Mouse (Mus musculus) bone marrow macrophage, adult 2 months (primary cell): ENCODE data around the gene 4931409K22Rik. TPM values are rescaled to one million over a fixed set of nuclear protein-coding genes. Genes with fewer than 3 reads are reported as not detected.

Experiments
- H3K27ac ChIP-seq: 2 replicates; pipeline ENCODE4 v1.5.1; 2012; ENCODE audit warnings: low read depth, low read length; ENCODE audit not compliant: insufficient read depth
- H3K4me1 ChIP-seq: 2 replicates; pipeline ENCODE4 v1.6.1; 2012; ENCODE audit warnings: low read length; ENCODE audit not compliant: control insufficient read depth, insufficient read depth
- H3K4me3 ChIP-seq: 2 replicates; pipeline ENCODE4 v1.5.1; 2012; ENCODE audit warnings: mild to moderate bottlenecking, low read length, moderate library complexity; ENCODE audit not compliant: insufficient read depth
- CTCF ChIP-seq: IDR thresholded peaks from 2 replicates; pipeline ENCODE4 v1.5.1; 2012; ENCODE audit warnings: low read depth, mild to moderate bottlenecking, low read length, moderate library complexity
- POLR2A ChIP-seq: IDR thresholded peaks from 2 replicates; pipeline ENCODE4 v1.6.1; 2012; ENCODE audit warnings: mild to moderate bottlenecking, low read depth, low read length, borderline replicate concordance
- polyA plus RNA-seq: library from polyadenylated mRNA; stranded (reverse); fragments of >200 nt; gene quantifications from 2 replicates; pipeline ENCODE4 v1.2.4, GENCODE M21; 2012; ENCODE audit not compliant: missing spikeins, insufficient read depth, insufficient read length

The 4931409K22Rik gene
- polyA plus RNA-seq, 1 experiment: not detected

- no peaks in the 10 kb centered on the region for H3K4me1 ChIP-seq
- H3K4me3 ChIP-seq: no peak overlapping the region
- TF ChIP-seq CTCF (no peak), POLR2A (no peak)
- H3K27ac ChIP-seq: no peak overlapping the region
Measured at GRCm38 (mm10) chr5:24502786-24503185, 53.8 kb downstream of the 4931409K22Rik start.

GRCm38 (mm10) chr5:24500851-24501250 is 55.8 kb downstream of the 4931409K22Rik start:
- TF ChIP-seq POLR2A: no peak
- no peak for TF ChIP-seq CTCF
- no peaks in the 10 kb centered on the region for H3K4me1 ChIP-seq
- H3K4me3 ChIP-seq: no peak overlapping the region
- H3K27ac ChIP-seq: no peak overlapping the region

GRCm38 (mm10) chr5:24499113-24499512 is 57.5 kb downstream of the 4931409K22Rik start:
- Histone ChIP-seq H3K27ac (no peak overlapping the region), H3K4me1 (no peaks in the 10 kb centered on the region), H3K4me3 (no peak overlapping the region)
- TF ChIP-seq CTCF (no peak), POLR2A (no peak)

GRCm38 (mm10) chr5:24497526-24497925 is 59.1 kb downstream of the 4931409K22Rik start:
- Histone ChIP-seq H3K27ac (no peak overlapping the region), H3K4me3 (no peak overlapping the region), H3K4me1 (no peaks in the 10 kb centered on the region)
- TF ChIP-seq CTCF (no peak), POLR2A (no peak)

DNA sequence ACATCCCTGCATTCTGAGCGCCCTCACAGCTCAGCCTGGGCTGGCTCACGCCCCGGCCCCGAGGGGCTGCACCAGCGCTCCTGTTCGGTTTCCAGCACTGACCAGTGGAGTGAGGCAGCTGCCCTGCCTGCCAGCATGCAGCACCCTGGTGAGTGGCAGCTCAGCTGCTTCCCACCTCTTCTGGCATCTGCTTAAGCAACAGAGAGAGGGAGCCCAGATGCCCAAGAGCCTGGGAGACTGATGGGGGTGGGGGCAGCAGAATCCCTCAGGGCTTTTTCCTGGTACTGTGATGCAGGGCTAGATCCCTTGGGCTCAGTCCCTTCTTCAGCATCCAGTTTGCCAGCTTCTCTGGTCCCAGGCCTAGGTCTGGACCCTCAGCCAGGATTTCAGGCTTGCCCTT is 59.9 kb downstream of the 4931409K22Rik start:
- TF ChIP-seq CTCF (no peak), POLR2A (no peak)
- Histone ChIP-seq H3K27ac (no peak overlapping the region), H3K4me3 (no peak overlapping the region), H3K4me1 (no peaks in the 10 kb centered on the region)

DNA sequence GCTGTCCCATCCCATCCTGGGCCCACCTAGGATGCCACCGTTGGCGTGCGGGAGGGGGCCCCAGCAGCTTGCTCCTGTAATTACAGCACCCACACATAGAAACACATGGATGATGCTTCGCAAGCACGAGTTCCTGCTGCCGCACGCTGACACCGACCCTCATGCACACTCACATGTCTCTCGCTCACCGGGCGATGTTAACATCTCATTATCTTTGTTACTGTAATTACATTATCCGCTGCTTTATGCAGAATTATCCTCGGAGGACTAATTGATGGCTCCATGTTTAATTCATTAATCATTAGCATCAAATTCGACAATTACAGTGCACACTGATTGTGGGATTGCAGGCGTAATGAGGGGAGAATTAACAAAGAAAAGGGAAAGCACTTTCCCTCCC is 61.6 kb downstream of the 4931409K22Rik start:
- TF ChIP-seq CTCF (no peak), POLR2A (no peak)
- Histone ChIP-seq H3K4me1 (no peaks in the 10 kb centered on the region), H3K4me3 (no peak overlapping the region), H3K27ac (no peak overlapping the region)

Other genes starting within 250 kb of the 4931409K22Rik start
- not detected in 2 replicates for gene Kcnh2, start 205.2 kb downstream of the 4931409K22Rik start, polyA plus RNA-seq
- gene Nos3, start 192.0 kb downstream of the 4931409K22Rik start, polyA plus RNA-seq: not detected in 2 replicates
- 0.39 and 1.1 TPM in 2 replicates for gene Atg9b, start 164.7 kb downstream of the 4931409K22Rik start, polyA plus RNA-seq
- 16.8 and 24.1 TPM in 2 replicates for gene Abcb8, start 163.1 kb downstream of the 4931409K22Rik start, polyA plus RNA-seq
- gene Asic3, start 143.4 kb downstream of the 4931409K22Rik start, polyA plus RNA-seq: not detected in 2 replicates
- gene Cdk5, start 133.3 kb downstream of the 4931409K22Rik start, polyA plus RNA-seq: 55.5 and 59.9 TPM in 2 replicates
- 41.8 and 45.1 TPM in 2 replicates for gene Slc4a2, start 133.0 kb downstream of the 4931409K22Rik start, polyA plus RNA-seq
- 46.3 and 49.0 TPM in 2 replicates for gene Fastk, start 111.5 kb downstream of the 4931409K22Rik start, polyA plus RNA-seq
- gene Tmub1, start 109.0 kb downstream of the 4931409K22Rik start, polyA plus RNA-seq: 7.9 and 12.7 TPM in 2 replicates
- 75.2 and 77.7 TPM in 2 replicates for gene Agap3, start 104.6 kb downstream of the 4931409K22Rik start, polyA plus RNA-seq
- not detected in 2 replicates for gene Gbx1, start 29.6 kb downstream of the 4931409K22Rik start, polyA plus RNA-seq
- 0.64 and 1.4 TPM in 2 replicates for gene Asb10, start 15.8 kb downstream of the 4931409K22Rik start, polyA plus RNA-seq
- gene Abcf2, start 20.7 kb upstream of the 4931409K22Rik start, polyA plus RNA-seq: 32.7 and 34.5 TPM in 2 replicates
- gene Chpf2, start 29.9 kb upstream of the 4931409K22Rik start, polyA plus RNA-seq: 29.9 and 31.5 TPM in 2 replicates
- not detected in 2 replicates for gene Smarcd3, start 67.6 kb upstream of the 4931409K22Rik start, polyA plus RNA-seq
- gene Nub1, start 128.7 kb upstream of the 4931409K22Rik start, polyA plus RNA-seq: 65.2 and 67.4 TPM in 2 replicates
- gene Wdr86, start 173.9 kb upstream of the 4931409K22Rik start, polyA plus RNA-seq: not detected in 2 replicates
- not detected in 2 replicates for gene Crygn, start 201.2 kb upstream of the 4931409K22Rik start, polyA plus RNA-seq